ENCODE assay signal across 11 mouse cellular contexts in the genomic region with DNA sequence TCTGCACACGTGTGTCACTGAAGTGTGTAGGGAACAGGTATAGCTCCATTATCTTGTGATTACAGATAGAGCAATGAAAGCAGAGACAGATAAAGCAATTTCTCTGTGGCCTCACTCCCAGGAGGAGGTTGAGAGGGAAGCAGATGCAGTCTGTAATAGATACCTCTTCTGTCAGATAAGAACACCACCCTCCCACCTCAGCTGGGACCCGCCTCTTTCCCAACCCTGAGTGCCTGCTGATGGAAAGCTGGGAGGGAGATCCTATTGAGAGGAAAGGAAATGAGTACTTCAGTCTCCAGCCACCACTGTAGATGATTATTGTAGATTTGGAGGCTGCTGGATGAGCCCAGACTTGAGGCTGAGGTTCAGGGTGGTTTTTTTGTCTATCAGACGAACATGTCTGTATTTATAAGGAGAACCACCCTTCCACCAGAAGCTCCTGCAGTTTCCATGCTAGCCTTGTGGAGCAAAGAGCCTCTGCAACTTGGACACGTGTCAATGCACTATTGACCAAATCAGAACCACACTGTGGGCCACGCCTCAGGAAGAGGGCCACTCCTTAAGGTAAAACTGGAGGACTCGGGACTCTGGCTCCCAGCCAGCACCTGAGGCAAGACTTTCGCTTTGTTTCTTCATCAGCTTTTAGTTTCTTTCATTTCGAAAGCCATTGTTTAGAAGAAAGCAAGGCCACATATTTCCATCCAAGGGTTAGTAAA. TPM values are rescaled to one million over a fixed set of nuclear protein-coding genes. Genes with fewer than 3 reads are reported as not detected.
DNase-seq lines count a peak whose midpoint lies in the region; ATAC-seq and TF ChIP-seq lines count a peak whose summit lies in the region.
"Had no signal": no experiment of that assay in that cellular context is flagged by ENCODE, and none has a peak within 500 bp of the region (broad histone marks: within the 10 kb centered on the region; RNA-seq: fewer than 3 reads in every experiment).

No protein-coding gene starts in this region.

- no peak overlapping the region for H3K4me2 ChIP-seq in intestine, embryonic 14.5 days (ENCODE audit: low read length)
- H3K4me2 ChIP-seq in lung, embryonic 14.5 days, result no peak overlapping the region

- no peaks in the 10 kb centered on the region for H3K4me1 ChIP-seq in intestine, embryonic 14.5 days (replicated peaks; ENCODE audit: control insufficient read depth, insufficient read depth, low read length)
- peaks cover 3% of the 10 kb centered on the region; the same call in 1 of the 2 replicates for H3K4me1 ChIP-seq in lung, embryonic 14.5 days (ENCODE audit: insufficient read depth)
- H3K4me1 ChIP-seq in cerebellum, adult 2 months (ENCODE audit: control insufficient read depth, insufficient read depth, low read length), result no peaks in the 10 kb centered on the region
- H3K4me1 ChIP-seq: forebrain, embryonic 10.5 days; heart, embryonic 10.5 days had no signal

- intact Hi-C loops in gastrocnemius, postnatal 36 days (cut with DNase I), result no loop called here

- TF ChIP-seq CTCF in lung, embryonic 14.5 days (IDR thresholded peaks at IDR 0.05; ENCODE audit: low read depth), result no peak
- TF ChIP-seq CTCF in cerebellum, adult 2 months (IDR thresholded peaks at IDR 0.05; ENCODE audit: borderline replicate concordance, insufficient read depth, low read depth, low read length), result no peak

- no peak for ATAC-seq in intestine, embryonic 14.5 days (replicated peaks; ENCODE audit: low FRiP score, low TSS enrichment, low read depth)
- peak; percentile 60; the same call in 1 of the 2 replicates for ATAC-seq in lung, embryonic 14.5 days (ENCODE audit: insufficient read depth)

- H3K36me3 ChIP-seq in intestine, embryonic 14.5 days (ENCODE audit: control insufficient read depth, insufficient read depth, low read length), result no peaks in the 10 kb centered on the region
- H3K36me3 ChIP-seq in lung, embryonic 14.5 days (ENCODE audit: insufficient read depth), result no peaks in the 10 kb centered on the region
- H3K36me3 ChIP-seq: forebrain, embryonic 10.5 days; heart, embryonic 10.5 days had no signal

- H3K9ac ChIP-seq in intestine, embryonic 14.5 days (ENCODE audit: low read length), result no peak overlapping the region
- H3K9ac ChIP-seq in lung, embryonic 14.5 days, result no peak overlapping the region

- 0 out of 2 replicates have a peak, but pooled peaks cover 4% of the 10 kb centered on the region for H3K9me3 ChIP-seq in intestine, embryonic 14.5 days (ENCODE audit: control insufficient read depth, low read length)
- no peaks in the 10 kb centered on the region for H3K9me3 ChIP-seq in lung, embryonic 14.5 days (ENCODE audit: low read depth, low read length)
- H3K9me3 ChIP-seq: forebrain, embryonic 10.5 days; heart, embryonic 10.5 days had no signal

- no peak overlapping the region for H3K27ac ChIP-seq in intestine, embryonic 14.5 days (ENCODE audit: low read depth)
- H3K27ac ChIP-seq in lung, embryonic 14.5 days (ENCODE audit: low read depth), result no peak overlapping the region
- H3K27ac ChIP-seq in cerebellum, adult 2 months (ENCODE audit: insufficient read depth, low read length), result no peak overlapping the region
- H3K27ac ChIP-seq: forebrain, embryonic 10.5 days; heart, embryonic 10.5 days had no signal

- no peak for TF ChIP-seq POLR2A in cerebellum, adult 2 months (IDR thresholded peaks at IDR 0.05; ENCODE audit: borderline replicate concordance, insufficient read depth, low read length)

- H3K27me3 ChIP-seq in intestine, embryonic 14.5 days (replicated peaks; ENCODE audit: control insufficient read depth, insufficient read depth, low read length), result no peaks in the 10 kb centered on the region
- no peaks in the 10 kb centered on the region for H3K27me3 ChIP-seq in lung, embryonic 14.5 days (ENCODE audit: insufficient read depth, low read length)
- no peaks in the 10 kb centered on the region for H3K27me3 ChIP-seq in cerebellum, adult 2 months (ENCODE audit: control insufficient read depth, insufficient read depth, low read length)

- DNase-seq in urinary bladder, adult 18-20 months (ENCODE audit: low spot score in 2 of 2), result peak; percentile 41 to 50
- DNase-seq in urinary bladder, postnatal 10 days (ENCODE audit: low spot score), result no peak
- DNase-seq in intestine, embryonic 14.5 days (ENCODE audit: low spot score), result peak; percentile 58
- DNase-seq in lung, embryonic 14.5 days, result peak; percentile 50
- no peak for DNase-seq in gastrocnemius, postnatal 36 days
- DNase-seq in right cerebral cortex, adult 18-20 months, result no peak
- DNase-seq in cerebellum, adult 2 months, result no peak
- DNase-seq: cerebellum, adult 9-10 months; thymus, adult 2 months had no signal

- 68% methylated on average over 8 of the region's 8 CpGs for WGBS in intestine, embryonic 14.5 days
- WGBS in lung, embryonic 14.5 days, result 45% methylated on average over 8 of the region's 8 CpGs
- 83% methylated on average over 8 of the region's 8 CpGs for WGBS in cerebellum, adult 2 months

- H3K4me3 ChIP-seq in intestine, embryonic 14.5 days (ENCODE audit: low read depth, low read length), result no peak overlapping the region
- H3K4me3 ChIP-seq in lung, embryonic 14.5 days (ENCODE audit: low read depth, low read length), result no peak overlapping the region
- no peak overlapping the region for H3K4me3 ChIP-seq in cerebellum, adult 2 months (replicated peaks; ENCODE audit: insufficient read depth, low read depth, low read length)
- H3K4me3 ChIP-seq: forebrain, embryonic 10.5 days; heart, embryonic 10.5 days had no signal

RNA-seq across cellular contexts. Expression of gene Plekha5, which starts 55.3 kb away (rescaled TPM):
- polyA plus RNA-seq in intestine, embryonic 14.5 days (2014; fragmentation: Nextera tagmentation; extraction: Ambion mirVana), result 62.1 and 73.6 TPM in 2 replicates
- 45.1 and 54.3 TPM in 2 replicates for polyA plus RNA-seq in lung, embryonic 14.5 days (2014; fragmentation: Nextera tagmentation; extraction: Ambion mirVana)
- total RNA-seq in gastrocnemius, postnatal 36 days (2021), result 1 to 10 TPM; 8.7 to 9.2 TPM
- polyA plus RNA-seq in cerebellum, adult 2 months (2012; rRNA removed), result 118 and 121 TPM in 2 replicates

Comparison
In these comparisons a context has a peak if more than half of its experiments do, and no peak if none do; other contexts are left out.
1. DNase-seq: peak in urinary bladder, adult 18-20 months (2 of 2), intestine, embryonic 14.5 days (single experiment) and lung, embryonic 14.5 days (single experiment); none in urinary bladder, postnatal 10 days (single experiment), gastrocnemius, postnatal 36 days (0 of 2), right cerebral cortex, adult 18-20 months (single experiment) and cerebellum, adult 2 months (0 of 2).